Mouse (Mus musculus): ENCODE data around the gene Vdr. TPM values are rescaled to one million over a fixed set of nuclear protein-coding genes. Genes with fewer than 3 reads are reported as not detected.

The Vdr gene
- polyA plus RNA-seq, 1 experiment from 2014 or later: 1.2 TPM

GRCm38 (mm10) chr15:97929259-97929824, 18.9 kb upstream of the Vdr start:
- no peak for DNase-seq (ENCODE audit: low spot score)
- Histone ChIP-seq H3K4me1 (replicated peaks; ENCODE audit: control insufficient read depth, insufficient read depth, low read length) (no peaks in the 10 kb centered on the region), H3K27me3 (replicated peaks; ENCODE audit: control insufficient read depth, insufficient read depth, low read length) (no peaks in the 10 kb centered on the region), H3K36me3 (ENCODE audit: control insufficient read depth, insufficient read depth, low read length) (no peaks in the 10 kb centered on the region), H3K4me2 (no peak overlapping the region), H3K9me3 (ENCODE audit: control insufficient read depth, low read length) (no peaks in the 10 kb centered on the region), H3K9ac (ENCODE audit: low read depth, low read length) (no peak overlapping the region), H3K4me3 (ENCODE audit: low read depth, low read length) (no peak overlapping the region), H3K27ac (ENCODE audit: low read depth, low read length) (no peak overlapping the region)
- no peak for ATAC-seq (replicated peaks; ENCODE audit: low FRiP score)
- 38% methylated on average over 13 of the region's 13 CpGs for whole genome bisulfite sequencing

GRCm38 (mm10) chr15:97927821-97928220, 17.4 kb upstream of the Vdr start:
- no peaks in the 10 kb centered on the region for H3K9me3 ChIP-seq (ENCODE audit: control insufficient read depth, low read length)
- ATAC-seq (replicated peaks; ENCODE audit: low FRiP score) (no peak), DNase-seq (ENCODE audit: low spot score) (no peak)
- no peak overlapping the region for H3K27ac ChIP-seq (ENCODE audit: low read depth, low read length)
- no peaks in the 10 kb centered on the region for H3K27me3 ChIP-seq (replicated peaks; ENCODE audit: control insufficient read depth, insufficient read depth, low read length)
- no peaks in the 10 kb centered on the region for H3K36me3 ChIP-seq (ENCODE audit: control insufficient read depth, insufficient read depth, low read length)
- no peak overlapping the region for H3K4me3 ChIP-seq (ENCODE audit: low read depth, low read length)
- H3K4me2 ChIP-seq: no peak overlapping the region
- WGBS: 39% methylated on average over 6 of the region's 6 CpGs
- H3K4me1 ChIP-seq (replicated peaks; ENCODE audit: control insufficient read depth, insufficient read depth, low read length): no peaks in the 10 kb centered on the region
- H3K9ac ChIP-seq (ENCODE audit: low read depth, low read length): no peak overlapping the region

- Histone ChIP-seq H3K4me1 (replicated peaks; ENCODE audit: control insufficient read depth, insufficient read depth, low read length) (no peaks in the 10 kb centered on the region), H3K9ac (ENCODE audit: low read depth, low read length) (no peak overlapping the region), H3K36me3 (ENCODE audit: control insufficient read depth, insufficient read depth, low read length) (no peaks in the 10 kb centered on the region), H3K9me3 (ENCODE audit: control insufficient read depth, low read length) (no peaks in the 10 kb centered on the region), H3K4me2 (no peak overlapping the region), H3K27ac (ENCODE audit: low read depth, low read length) (no peak overlapping the region), H3K27me3 (replicated peaks; ENCODE audit: control insufficient read depth, insufficient read depth, low read length) (no peaks in the 10 kb centered on the region), H3K4me3 (ENCODE audit: low read depth, low read length) (no peak overlapping the region)
- ATAC-seq (replicated peaks; ENCODE audit: low FRiP score) (no peak), DNase-seq (ENCODE audit: low spot score) (no peak)
- 56% methylated on average over 4 of the region's 4 CpGs for WGBS
Measured at GRCm38 (mm10) chr15:97927018-97927417, 16.6 kb upstream of the Vdr start.

GRCm38 (mm10) chr15:97922421-97922820, 12.0 kb upstream of the Vdr start:
- Histone ChIP-seq H3K4me1 (replicated peaks; ENCODE audit: control insufficient read depth, insufficient read depth, low read length) (no peaks in the 10 kb centered on the region), H3K9ac (ENCODE audit: low read depth, low read length) (no peak overlapping the region), H3K27ac (ENCODE audit: low read depth, low read length) (no peak overlapping the region), H3K4me3 (ENCODE audit: low read depth, low read length) (no peak overlapping the region), H3K27me3 (replicated peaks; ENCODE audit: control insufficient read depth, insufficient read depth, low read length) (no peaks in the 10 kb centered on the region), H3K9me3 (ENCODE audit: control insufficient read depth, low read length) (no peaks in the 10 kb centered on the region), H3K4me2 (no peak overlapping the region), H3K36me3 (ENCODE audit: control insufficient read depth, insufficient read depth, low read length) (no peaks in the 10 kb centered on the region)
- WGBS: 87% methylated on average over 2 of the region's 2 CpGs
- DNase-seq (ENCODE audit: low spot score) (no peak), ATAC-seq (replicated peaks; ENCODE audit: low FRiP score) (no peak)

GRCm38 (mm10) chr15:97921796-97922195, 11.4 kb upstream of the Vdr start:
- WGBS: 86% methylated on average over 9 of the region's 9 CpGs
- no peak for DNase-seq (ENCODE audit: low spot score)
- H3K4me2 ChIP-seq: no peak overlapping the region
- H3K9ac ChIP-seq (ENCODE audit: low read depth, low read length): no peak overlapping the region
- no peaks in the 10 kb centered on the region for H3K27me3 ChIP-seq (replicated peaks; ENCODE audit: control insufficient read depth, insufficient read depth, low read length)
- H3K36me3 ChIP-seq (ENCODE audit: control insufficient read depth, insufficient read depth, low read length): no peaks in the 10 kb centered on the region
- no peak overlapping the region for H3K27ac ChIP-seq (ENCODE audit: low read depth, low read length)
- no peaks in the 10 kb centered on the region for H3K9me3 ChIP-seq (ENCODE audit: control insufficient read depth, low read length)
- H3K4me3 ChIP-seq (ENCODE audit: low read depth, low read length): no peak overlapping the region
- ATAC-seq (replicated peaks; ENCODE audit: low FRiP score): no peak
- H3K4me1 ChIP-seq (replicated peaks; ENCODE audit: control insufficient read depth, insufficient read depth, low read length): no peaks in the 10 kb centered on the region

- Histone ChIP-seq H3K4me3 (ENCODE audit: low read depth, low read length) (no peak overlapping the region), H3K9ac (ENCODE audit: low read depth, low read length) (no peak overlapping the region), H3K36me3 (ENCODE audit: control insufficient read depth, insufficient read depth, low read length) (no peaks in the 10 kb centered on the region), H3K27ac (ENCODE audit: low read depth, low read length) (no peak overlapping the region), H3K9me3 (ENCODE audit: control insufficient read depth, low read length) (no peaks in the 10 kb centered on the region), H3K27me3 (replicated peaks; ENCODE audit: control insufficient read depth, insufficient read depth, low read length) (no peaks in the 10 kb centered on the region), H3K4me2 (no peak overlapping the region), H3K4me1 (replicated peaks; ENCODE audit: control insufficient read depth, insufficient read depth, low read length) (no peaks in the 10 kb centered on the region)
- no peak for ATAC-seq (replicated peaks; ENCODE audit: low FRiP score)
- 65% methylated on average over 5 of the region's 5 CpGs for WGBS
- no peak for DNase-seq (ENCODE audit: low spot score)
Measured at GRCm38 (mm10) chr15:97920306-97920705, 9.9 kb upstream of the Vdr start.

GRCm38 (mm10) chr15:97919217-97919616, 8.8 kb upstream of the Vdr start:
- no peaks in the 10 kb centered on the region for H3K9me3 ChIP-seq (ENCODE audit: control insufficient read depth, low read length)
- WGBS: 77% methylated on average over 7 of the region's 7 CpGs

GRCm38 (mm10) chr15:97917994-97918393, 7.6 kb upstream of the Vdr start:
- no peak overlapping the region for H3K9ac ChIP-seq (ENCODE audit: low read depth, low read length)
- DNase-seq (ENCODE audit: low spot score): no peak
- no peaks in the 10 kb centered on the region for H3K9me3 ChIP-seq (ENCODE audit: control insufficient read depth, low read length)
- no peak overlapping the region for H3K4me3 ChIP-seq (ENCODE audit: low read depth, low read length)
- no peak for ATAC-seq (replicated peaks; ENCODE audit: low FRiP score)
- peaks cover 6% of the 10 kb centered on the region; the same call in 1 of the 2 replicates for H3K27me3 ChIP-seq (replicated peaks; ENCODE audit: control insufficient read depth, insufficient read depth, low read length)
- no peaks in the 10 kb centered on the region for H3K36me3 ChIP-seq (ENCODE audit: control insufficient read depth, insufficient read depth, low read length)
- H3K4me2 ChIP-seq: no peak overlapping the region
- 63% methylated on average over 9 of the region's 9 CpGs for WGBS
- no peak overlapping the region for H3K27ac ChIP-seq (ENCODE audit: low read depth, low read length)
- 0 out of 2 replicates have a peak, but pooled peaks cover 3% of the 10 kb centered on the region for H3K4me1 ChIP-seq (replicated peaks; ENCODE audit: control insufficient read depth, insufficient read depth, low read length)

More at GRCm38 (mm10) chr15:97919217-97919616, 8.8 kb upstream of the Vdr start:
- Histone ChIP-seq H3K36me3 (ENCODE audit: control insufficient read depth, insufficient read depth, low read length) (no peaks in the 10 kb centered on the region), H3K4me2 (no peak overlapping the region), H3K4me1 (replicated peaks; ENCODE audit: control insufficient read depth, insufficient read depth, low read length) (0 out of 2 replicates have a peak, but pooled peaks cover 3% of the 10 kb centered on the region), H3K27me3 (replicated peaks; ENCODE audit: control insufficient read depth, insufficient read depth, low read length) (peaks cover under 1% of the 10 kb centered on the region; the same call in 1 of the 2 replicates), H3K9ac (ENCODE audit: low read depth, low read length) (no peak overlapping the region), H3K27ac (ENCODE audit: low read depth, low read length) (no peak overlapping the region), H3K4me3 (ENCODE audit: low read depth, low read length) (no peak overlapping the region)
- DNase-seq (ENCODE audit: low spot score) (no peak), ATAC-seq (replicated peaks; ENCODE audit: low FRiP score) (no peak)

GRCm38 (mm10) chr15:97914331-97914747, 3.9 kb upstream of the Vdr start:
- Histone ChIP-seq H3K27ac (ENCODE audit: low read depth, low read length) (no peak overlapping the region), H3K4me2 (no peak overlapping the region), H3K4me1 (replicated peaks; ENCODE audit: control insufficient read depth, insufficient read depth, low read length) (0 out of 2 replicates have a peak, but pooled peaks cover 3% of the 10 kb centered on the region), H3K9me3 (ENCODE audit: control insufficient read depth, low read length) (no peaks in the 10 kb centered on the region), H3K36me3 (ENCODE audit: control insufficient read depth, insufficient read depth, low read length) (no peaks in the 10 kb centered on the region), H3K4me3 (ENCODE audit: low read depth, low read length) (no peak overlapping the region), H3K9ac (ENCODE audit: low read depth, low read length) (no peak overlapping the region), H3K27me3 (replicated peaks; ENCODE audit: control insufficient read depth, insufficient read depth, low read length) (peaks cover 11% of the 10 kb centered on the region)
- WGBS: 17% methylated on average over 9 of the region's 9 CpGs
- ATAC-seq (replicated peaks; ENCODE audit: low FRiP score) (no peak), DNase-seq (ENCODE audit: low spot score) (no peak)

Measured in liver, embryonic 11.5 days (tissue).